Mouse (Mus musculus) myocyte (in vitro differentiated cells): ENCODE results near the gene Lman1l. TPM values are rescaled to one million over a fixed set of nuclear protein-coding genes. Genes with fewer than 3 reads are reported as not detected.

Experiments
- H3K27me3 ChIP-seq: one replicate; pipeline ENCODE4 v1.6.1; 2011; ENCODE audit not compliant: control insufficient read depth, insufficient read depth, insufficient read length
- H3K36me3 ChIP-seq: one replicate; pipeline ENCODE4 v1.6.1; 2011; ENCODE audit not compliant: control insufficient read depth, insufficient read depth
- H3K4me2 ChIP-seq: one replicate; pipeline ENCODE4 v1.6.1; 2011; ENCODE audit warnings: low read depth, control low read depth
- H3K4me3 ChIP-seq: one replicate; pipeline ENCODE4 v1.5.1; 2011; ENCODE audit warnings: mild to moderate bottlenecking, control low read depth, moderate library complexity
- H3K79me2 ChIP-seq: one replicate; pipeline ENCODE4 v1.6.1; 2011; ENCODE audit not compliant: control insufficient read depth, insufficient read depth
- H3ac ChIP-seq: one replicate; pipeline ENCODE4 v1.6.1; 2011; ENCODE audit not compliant: control insufficient read depth, insufficient read length
- CEBPB ChIP-seq: IDR thresholded peaks from 2 replicates; pipeline ENCODE4 v1.6.1; 2011; ENCODE audit warnings: mild to moderate bottlenecking, moderate library complexity; ENCODE audit not compliant: poor library complexity, insufficient read depth, severe bottlenecking
- E2F4 ChIP-seq: IDR thresholded peaks from one replicate; pipeline ENCODE4 v1.6.1; 2011; ENCODE audit warnings: mild to moderate bottlenecking, control low read depth, moderate library complexity; ENCODE audit not compliant: insufficient read depth
- MAX ChIP-seq: IDR thresholded peaks from one replicate; pipeline ENCODE4 v1.6.1; 2011; ENCODE audit warnings: low read depth, mild to moderate bottlenecking, control low read depth
- MYOD1 ChIP-seq, 3 experiments: IDR thresholded peaks; one replicate each; pipeline ENCODE4 v1.6.1; 2011; ENCODE audit warnings: control low read depth in 2 of 3, low read depth in 2 of 3, mild to moderate bottlenecking in 2 of 3, moderate library complexity in 1 of 3; ENCODE audit not compliant: insufficient read length in 2 of 3, control insufficient read depth in 1 of 3
- MYOG ChIP-seq, 3 experiments: IDR thresholded peaks; one replicate each; pipeline ENCODE4 v1.6.1; 2011; ENCODE audit warnings: control low read depth in 2 of 3, low read depth in 2 of 3, mild to moderate bottlenecking in 2 of 3; ENCODE audit not compliant: insufficient read length in 2 of 3, control insufficient read depth in 1 of 3, insufficient read depth in 1 of 3
- POLR2A ChIP-seq: IDR thresholded peaks from one replicate; pipeline ENCODE4 v1.6.1; 2011; ENCODE audit warnings: low read depth, mild to moderate bottlenecking, control low read depth, moderate library complexity; ENCODE audit not compliant: insufficient read length
- POLR2AphosphoS2 ChIP-seq: IDR thresholded peaks from one replicate; pipeline ENCODE4 v1.6.1; 2011; ENCODE audit warnings: low read depth, control low read depth; ENCODE audit not compliant: insufficient read length
- REST ChIP-seq: IDR thresholded peaks from one replicate; pipeline ENCODE4 v1.6.1; 2011; ENCODE audit warnings: mild to moderate bottlenecking, control low read depth, moderate library complexity; ENCODE audit not compliant: insufficient read depth, insufficient read length
- SRF ChIP-seq: IDR thresholded peaks from one replicate; pipeline ENCODE4 v1.6.1; 2011; ENCODE audit warnings: low read depth; ENCODE audit not compliant: control insufficient read depth, insufficient read length
- TCF12 ChIP-seq: IDR thresholded peaks from one replicate; pipeline ENCODE4 v1.6.1; 2011; ENCODE audit warnings: mild to moderate bottlenecking, control low read depth; ENCODE audit not compliant: poor library complexity, insufficient read depth, severe bottlenecking
- TCF3 ChIP-seq: IDR thresholded peaks from one replicate; pipeline ENCODE4 v1.6.1; 2011; ENCODE audit warnings: low read depth, control low read depth; ENCODE audit not compliant: insufficient read length
- USF1 ChIP-seq: IDR thresholded peaks from one replicate; pipeline ENCODE4 v1.6.1; 2011; ENCODE audit warnings: low read depth, mild to moderate bottlenecking, control low read depth, moderate library complexity
- polyA plus RNA-seq: library from polyadenylated mRNA; unstranded; fragments of >200 nt; fragmentation: generic; extraction: Trizol; gene quantifications from one replicate; pipeline ENCODE4 v1.2.1, GENCODE M21; 2012; ENCODE audit warnings: missing spikeins

Lman1l gene
- polyA plus RNA-seq, 1 experiment, result 1.00 TPM

GRCm38 (mm10) chr9:57644442-57644943, 23.9 kb upstream of the Lman1l start:
- TF ChIP-seq CEBPB (no peak), POLR2A (no peak), USF1 (no peak), MAX (no peak), TCF12 (no peak), SRF (no peak), POLR2AphosphoS2 (no peak), MYOD1 (IDR thresholded peaks at IDR 0.05; ENCODE audit: control insufficient read depth in 1 of 3, insufficient read length in 2 of 3, low read depth in 2 of 3) (no peak), TCF3 (no peak), REST (no peak), MYOG (IDR thresholded peaks at IDR 0.05; ENCODE audit: control insufficient read depth in 1 of 3, insufficient read depth in 1 of 3, insufficient read length in 2 of 3, low read depth in 2 of 3) (no peak), E2F4 (no peak)
- no peaks in the 10 kb centered on the region for H3K27me3 ChIP-seq
- H3K4me2 ChIP-seq, result peak overlapping the region; percentile 82

GRCm38 (mm10) chr9:57643856-57644180, 23.2 kb upstream of the Lman1l start:
- peak overlapping the region; percentile 82 for H3K4me2 ChIP-seq
- H3K79me2 ChIP-seq, result peaks cover 59% of the 10 kb centered on the region
- peak overlapping the region; percentile 92 for H3ac ChIP-seq
- H3K4me3 ChIP-seq, result peak overlapping the region; percentile 67
- H3K36me3 ChIP-seq, result no peaks in the 10 kb centered on the region
- TF ChIP-seq MAX (no peak), MYOG (IDR thresholded peaks at IDR 0.05; ENCODE audit: control insufficient read depth in 1 of 3, insufficient read depth in 1 of 3, insufficient read length in 2 of 3, low read depth in 2 of 3) (no peak), USF1 (no peak), SRF (no peak)
- no peaks in the 10 kb centered on the region for H3K27me3 ChIP-seq

More at GRCm38 (mm10) chr9:57644442-57644943, 23.9 kb upstream of the Lman1l start:
- peaks cover 52% of the 10 kb centered on the region for H3K79me2 ChIP-seq
- H3K36me3 ChIP-seq, result no peaks in the 10 kb centered on the region
- H3K4me3 ChIP-seq, result peak overlapping the region; percentile 67
- H3ac ChIP-seq, result peak overlapping the region; percentile 92

- Histone ChIP-seq H3K36me3 (no peaks in the 10 kb centered on the region), H3K4me2 (peak overlapping the region; percentile 82), H3K79me2 (peaks cover 64% of the 10 kb centered on the region), H3ac (no peak overlapping the region), H3K27me3 (no peaks in the 10 kb centered on the region), H3K4me3 (peak overlapping the region; percentile 67)
- TF ChIP-seq TCF3, result no peak
- TF ChIP-seq POLR2A, result no peak
- TF ChIP-seq USF1, result no peak
- no peak for TF ChIP-seq MYOD1 (IDR thresholded peaks at IDR 0.05; ENCODE audit: control insufficient read depth in 1 of 3, insufficient read length in 2 of 3, low read depth in 2 of 3)
- TF ChIP-seq SRF, result no peak
- TF ChIP-seq REST, result no peak
- no peak for TF ChIP-seq TCF12
- TF ChIP-seq POLR2AphosphoS2, result no peak
Measured at GRCm38 (mm10) chr9:57643169-57643855, 22.7 kb upstream of the Lman1l start.

- H3K4me2 ChIP-seq, result peak overlapping the region; percentile 91
- H3K4me3 ChIP-seq, result peak overlapping the region; percentile 67
- no peaks in the 10 kb centered on the region for H3K27me3 ChIP-seq
- H3ac ChIP-seq, result no peak overlapping the region
- H3K79me2 ChIP-seq, result peaks cover 76% of the 10 kb centered on the region
- no peak for TF ChIP-seq TCF3
- TF ChIP-seq POLR2AphosphoS2, result no peak
- no peak for TF ChIP-seq TCF12
- no peak for TF ChIP-seq E2F4
- no peak for TF ChIP-seq MAX
- TF ChIP-seq MYOG (IDR thresholded peaks at IDR 0.05; ENCODE audit: control insufficient read depth in 1 of 3, insufficient read depth in 1 of 3, insufficient read length in 2 of 3, low read depth in 2 of 3), result no peak
- no peak for TF ChIP-seq POLR2A
- TF ChIP-seq CEBPB, result no peak
- TF ChIP-seq SRF, result no peak
- TF ChIP-seq MYOD1 (IDR thresholded peaks at IDR 0.05; ENCODE audit: control insufficient read depth in 1 of 3, insufficient read length in 2 of 3, low read depth in 2 of 3), result no peak
- no peak for TF ChIP-seq REST
- TF ChIP-seq USF1, result no peak
- no peaks in the 10 kb centered on the region for H3K36me3 ChIP-seq
Measured at GRCm38 (mm10) chr9:57641775-57642550, 21.4 kb upstream of the Lman1l start.
